Mouse (Mus musculus) fat pad, adult 2 months (tissue): Measurements from ENCODE around the gene Aldh5a1.
A peak's percentile ranks its signal among the peaks of the same experiment; 100 is the strongest.

Experiments used
- DNase-seq: peaks from one replicate; pipeline ENCODE4 v3.0.0-alpha.2; 2011; ENCODE audit warnings: low read depth, low spot score; ENCODE audit errors: extremely low read depth

Aldh5a1 gene

GRCm38 (mm10) chr13:24936772-24937107 lies 721 bp downstream of the Aldh5a1 start:
- DNase-seq = no peak

- no peak for DNase-seq
Observed at GRCm38 (mm10) chr13:24933199-24933598, 4.3 kb downstream of the Aldh5a1 start.

GRCm38 (mm10) chr13:24930591-24930990 lies 6.9 kb downstream of the Aldh5a1 start:
- DNase-seq = no peak

GRCm38 (mm10) chr13:24923991-24924390 lies 13.5 kb downstream of the Aldh5a1 start:
- DNase-seq = peak; percentile 80

- DNase-seq = no peak
Observed at GRCm38 (mm10) chr13:24921281-24921680, 16.2 kb downstream of the Aldh5a1 start.

GRCm38 (mm10) chr13:24920333-24920977 lies 17.0 kb downstream of the Aldh5a1 start:
- no peak for DNase-seq

- no peak for DNase-seq
Observed at GRCm38 (mm10) chr13:24915831-24916230, 21.6 kb downstream of the Aldh5a1 start.

- DNase-seq = no peak
Observed at GRCm38 (mm10) chr13:24914915-24915314, 22.5 kb downstream of the Aldh5a1 start.

GRCm38 (mm10) chr13:24913576-24913975 lies 23.9 kb downstream of the Aldh5a1 start:
- no peak for DNase-seq

- no peak for DNase-seq
Observed at GRCm38 (mm10) chr13:24909112-24909511, 28.3 kb downstream of the Aldh5a1 start.

- no peak for DNase-seq
Observed at GRCm38 (mm10) chr13:24906831-24907570, 30.5 kb downstream of the Aldh5a1 start.

- DNase-seq = no peak
Observed at GRCm38 (mm10) chr13:24905422-24905821, 32.0 kb downstream of the Aldh5a1 start.

- DNase-seq = no peak
Observed at GRCm38 (mm10) chr13:24903412-24903811, 34.0 kb downstream of the Aldh5a1 start.

GRCm38 (mm10) chr13:24901916-24902315 lies 35.5 kb downstream of the Aldh5a1 start:
- DNase-seq = no peak

- no peak for DNase-seq
Observed at GRCm38 (mm10) chr13:24893880-24894279, 43.6 kb downstream of the Aldh5a1 start.

- no peak for DNase-seq
Observed at GRCm38 (mm10) chr13:24892516-24892915, 44.9 kb downstream of the Aldh5a1 start.

- no peak for DNase-seq
Observed at GRCm38 (mm10) chr13:24889554-24889953, 47.9 kb downstream of the Aldh5a1 start.

- DNase-seq = no peak
Observed at GRCm38 (mm10) chr13:24882411-24882810, 55.0 kb downstream of the Aldh5a1 start.

GRCm38 (mm10) chr13:24880704-24881103 lies 56.8 kb downstream of the Aldh5a1 start:
- DNase-seq = no peak

GRCm38 (mm10) chr13:24880208-24880607 lies 57.3 kb downstream of the Aldh5a1 start:
- no peak for DNase-seq

GRCm38 (mm10) chr13:24879359-24880040 lies 58.0 kb downstream of the Aldh5a1 start:
- no peak for DNase-seq

- DNase-seq = no peak
Observed at GRCm38 (mm10) chr13:24868233-24868632, 69.2 kb downstream of the Aldh5a1 start.
